Mouse (Mus musculus): ENCODE data around the gene Cc2d1a. TPM values are rescaled to one million over a fixed set of nuclear protein-coding genes. Genes with fewer than 3 reads are reported as not detected.
A peak's percentile ranks its signal among the peaks of the same experiment; 100 is the strongest.

The Cc2d1a gene
- polyA plus RNA-seq, 1 experiment from 2014 or later = 14.7 TPM

- WGBS = 79% methylated on average over 3 of the region's 3 CpGs
- no peak for ATAC-seq
Observed at GRCm38 (mm10) chr8:84149181-84149580, 1.4 kb upstream of the Cc2d1a start.

GRCm38 (mm10) chr8:84148531-84148850 lies 755 bp upstream of the Cc2d1a start:
- Histone ChIP-seq H3K27ac (ENCODE audit: low read depth, low read length) (no peak overlapping the region), H3K9me3 (replicated peaks; ENCODE audit: control insufficient read depth, low read length) (no peaks in the 10 kb centered on the region), H3K4me1 (ENCODE audit: control insufficient read depth, insufficient read depth, low read length) (peaks cover 11% of the 10 kb centered on the region), H3K27me3 (replicated peaks; ENCODE audit: control insufficient read depth, insufficient read depth, low read length) (no peaks in the 10 kb centered on the region), H3K4me3 (ENCODE audit: low read depth, low read length) (peak overlapping the region; percentile 69; the same call in 1 of the 2 replicates), H3K9ac (ENCODE audit: low read length) (peak overlapping the region; percentile 87; the same call in 1 of the 2 replicates), H3K4me2 (ENCODE audit: low read length) (peak overlapping the region; percentile 83), H3K36me3 (ENCODE audit: control insufficient read depth, insufficient read depth, low read length) (peaks cover 11% of the 10 kb centered on the region)
- ATAC-seq = no peak
- no peak for DNase-seq (ENCODE audit: low spot score)
- WGBS = 92% methylated on average over 5 of the region's 5 CpGs

More at GRCm38 (mm10) chr8:84149181-84149580, 1.4 kb upstream of the Cc2d1a start:
- no peak overlapping the region for H3K4me2 ChIP-seq (ENCODE audit: low read length)
- H3K27ac ChIP-seq (ENCODE audit: low read depth, low read length) = no peak overlapping the region
- H3K4me1 ChIP-seq (ENCODE audit: control insufficient read depth, insufficient read depth, low read length) = peaks cover 11% of the 10 kb centered on the region
- peaks cover 4% of the 10 kb centered on the region; the same call in 1 of the 2 replicates for H3K36me3 ChIP-seq (ENCODE audit: control insufficient read depth, insufficient read depth, low read length)
- no peak overlapping the region for H3K4me3 ChIP-seq (ENCODE audit: low read depth, low read length)
- H3K9ac ChIP-seq (ENCODE audit: low read length) = no peak overlapping the region
- no peaks in the 10 kb centered on the region for H3K27me3 ChIP-seq (replicated peaks; ENCODE audit: control insufficient read depth, insufficient read depth, low read length)
- no peaks in the 10 kb centered on the region for H3K9me3 ChIP-seq (replicated peaks; ENCODE audit: control insufficient read depth, low read length)
- DNase-seq (ENCODE audit: low spot score) = no peak

GRCm38 (mm10) chr8:84147324-84147766 lies 391 bp downstream of the Cc2d1a start:
- Histone ChIP-seq H3K27ac (ENCODE audit: low read depth, low read length) (no peak overlapping the region), H3K4me3 (ENCODE audit: low read depth, low read length) (peak overlapping the region; percentile 69), H3K4me1 (ENCODE audit: control insufficient read depth, insufficient read depth, low read length) (peaks cover 11% of the 10 kb centered on the region), H3K27me3 (replicated peaks; ENCODE audit: control insufficient read depth, insufficient read depth, low read length) (no peaks in the 10 kb centered on the region), H3K9ac (ENCODE audit: low read length) (peak overlapping the region; percentile 87), H3K4me2 (ENCODE audit: low read length) (peak overlapping the region; percentile 83), H3K36me3 (ENCODE audit: control insufficient read depth, insufficient read depth, low read length) (peaks cover 23% of the 10 kb centered on the region), H3K9me3 (replicated peaks; ENCODE audit: control insufficient read depth, low read length) (no peaks in the 10 kb centered on the region)
- 0 out of 2 replicates have a peak, but pooled peaks have one; percentile 14 for ATAC-seq
- WGBS = 5% methylated on average over 14 of the region's 14 CpGs
- DNase-seq (ENCODE audit: low spot score) = peak; percentile 10

GRCm38 (mm10) chr8:84144636-84145245 lies 3.0 kb downstream of the Cc2d1a start:
- 92% methylated on average over 8 of the region's 8 CpGs for WGBS
- Histone ChIP-seq H3K9ac (ENCODE audit: low read length) (no peak overlapping the region), H3K36me3 (ENCODE audit: control insufficient read depth, insufficient read depth, low read length) (peaks cover 46% of the 10 kb centered on the region), H3K4me3 (ENCODE audit: low read depth, low read length) (no peak overlapping the region), H3K4me2 (ENCODE audit: low read length) (no peak overlapping the region), H3K27me3 (replicated peaks; ENCODE audit: control insufficient read depth, insufficient read depth, low read length) (no peaks in the 10 kb centered on the region), H3K27ac (ENCODE audit: low read depth, low read length) (no peak overlapping the region), H3K4me1 (ENCODE audit: control insufficient read depth, insufficient read depth, low read length) (peaks cover 11% of the 10 kb centered on the region), H3K9me3 (replicated peaks; ENCODE audit: control insufficient read depth, low read length) (no peaks in the 10 kb centered on the region)
- no peak for DNase-seq (ENCODE audit: low spot score)
- ATAC-seq = no peak

GRCm38 (mm10) chr8:84140838-84141237 lies 6.9 kb downstream of the Cc2d1a start:
- Histone ChIP-seq H3K9me3 (replicated peaks; ENCODE audit: control insufficient read depth, low read length) (no peaks in the 10 kb centered on the region), H3K4me1 (ENCODE audit: control insufficient read depth, insufficient read depth, low read length) (no peaks in the 10 kb centered on the region), H3K36me3 (ENCODE audit: control insufficient read depth, insufficient read depth, low read length) (peaks cover 85% of the 10 kb centered on the region), H3K27me3 (replicated peaks; ENCODE audit: control insufficient read depth, insufficient read depth, low read length) (no peaks in the 10 kb centered on the region), H3K4me2 (ENCODE audit: low read length) (no peak overlapping the region), H3K9ac (ENCODE audit: low read length) (no peak overlapping the region), H3K4me3 (ENCODE audit: low read depth, low read length) (no peak overlapping the region), H3K27ac (ENCODE audit: low read depth, low read length) (no peak overlapping the region)
- 87% methylated on average over 4 of the region's 4 CpGs for WGBS
- DNase-seq (ENCODE audit: low spot score) (no peak), ATAC-seq (no peak)

GRCm38 (mm10) chr8:84137848-84138247 lies 9.9 kb downstream of the Cc2d1a start:
- no peak overlapping the region for H3K9ac ChIP-seq (ENCODE audit: low read length)
- H3K4me1 ChIP-seq (ENCODE audit: control insufficient read depth, insufficient read depth, low read length) = no peaks in the 10 kb centered on the region
- no peak for ATAC-seq
- 92% methylated on average over 3 of the region's 3 CpGs for WGBS
- no peaks in the 10 kb centered on the region for H3K9me3 ChIP-seq (replicated peaks; ENCODE audit: control insufficient read depth, low read length)
- H3K27me3 ChIP-seq (replicated peaks; ENCODE audit: control insufficient read depth, insufficient read depth, low read length) = no peaks in the 10 kb centered on the region
- H3K36me3 ChIP-seq (ENCODE audit: control insufficient read depth, insufficient read depth, low read length) = peaks cover 98% of the 10 kb centered on the region
- H3K27ac ChIP-seq (ENCODE audit: low read depth, low read length) = no peak overlapping the region
- no peak overlapping the region for H3K4me3 ChIP-seq (ENCODE audit: low read depth, low read length)
- no peak overlapping the region for H3K4me2 ChIP-seq (ENCODE audit: low read length)
- no peak for DNase-seq (ENCODE audit: low spot score)

- H3K36me3 ChIP-seq (ENCODE audit: control insufficient read depth, insufficient read depth, low read length) = peaks cover 58% of the 10 kb centered on the region
Observed at GRCm38 (mm10) chr8:84132225-84132624, 15.5 kb downstream of the Cc2d1a start.

GRCm38 (mm10) chr8:84130806-84131205 lies 16.9 kb downstream of the Cc2d1a start:
- Histone ChIP-seq H3K9me3 (replicated peaks; ENCODE audit: control insufficient read depth, low read length) (no peaks in the 10 kb centered on the region), H3K36me3 (ENCODE audit: control insufficient read depth, insufficient read depth, low read length) (peaks cover 44% of the 10 kb centered on the region), H3K9ac (ENCODE audit: low read length) (peak overlapping the region; percentile 46; the same call in 1 of the 2 replicates), H3K4me2 (ENCODE audit: low read length) (no peak overlapping the region), H3K27ac (ENCODE audit: low read depth, low read length) (no peak overlapping the region), H3K27me3 (replicated peaks; ENCODE audit: control insufficient read depth, insufficient read depth, low read length) (no peaks in the 10 kb centered on the region), H3K4me3 (ENCODE audit: low read depth, low read length) (no peak overlapping the region), H3K4me1 (ENCODE audit: control insufficient read depth, insufficient read depth, low read length) (no peaks in the 10 kb centered on the region)
- WGBS = 49% methylated on average over 30 of the region's 30 CpGs
- ATAC-seq (no peak), DNase-seq (ENCODE audit: low spot score) (no peak)

More at GRCm38 (mm10) chr8:84132225-84132624, 15.5 kb downstream of the Cc2d1a start:
- H3K9me3 ChIP-seq (replicated peaks; ENCODE audit: control insufficient read depth, low read length) = no peaks in the 10 kb centered on the region
- no peak for ATAC-seq
- 88% methylated on average over 8 of the region's 8 CpGs for WGBS
- H3K27ac ChIP-seq (ENCODE audit: low read depth, low read length) = no peak overlapping the region
- H3K4me1 ChIP-seq (ENCODE audit: control insufficient read depth, insufficient read depth, low read length) = no peaks in the 10 kb centered on the region
- no peaks in the 10 kb centered on the region for H3K27me3 ChIP-seq (replicated peaks; ENCODE audit: control insufficient read depth, insufficient read depth, low read length)
- no peak overlapping the region for H3K4me3 ChIP-seq (ENCODE audit: low read depth, low read length)
- no peak overlapping the region for H3K9ac ChIP-seq (ENCODE audit: low read length)
- DNase-seq (ENCODE audit: low spot score) = no peak
- H3K4me2 ChIP-seq (ENCODE audit: low read length) = no peak overlapping the region

GRCm38 (mm10) chr8:84128277-84128676 lies 19.5 kb downstream of the Cc2d1a start:
- Histone ChIP-seq H3K36me3 (ENCODE audit: control insufficient read depth, insufficient read depth, low read length) (peaks cover 19% of the 10 kb centered on the region), H3K4me3 (ENCODE audit: low read depth, low read length) (no peak overlapping the region), H3K27me3 (replicated peaks; ENCODE audit: control insufficient read depth, insufficient read depth, low read length) (no peaks in the 10 kb centered on the region), H3K9ac (ENCODE audit: low read length) (no peak overlapping the region), H3K27ac (ENCODE audit: low read depth, low read length) (no peak overlapping the region), H3K9me3 (replicated peaks; ENCODE audit: control insufficient read depth, low read length) (no peaks in the 10 kb centered on the region), H3K4me2 (ENCODE audit: low read length) (no peak overlapping the region), H3K4me1 (ENCODE audit: control insufficient read depth, insufficient read depth, low read length) (no peaks in the 10 kb centered on the region)
- 71% methylated on average over 8 of the region's 8 CpGs for WGBS
- DNase-seq (ENCODE audit: low spot score) (no peak), ATAC-seq (no peak; the same call in 1 of the 2 replicates)
